Mouse (Mus musculus) spleen, adult 18-20 months (tissue): ENCODE measurements around the gene Icam1.
"Not testable (repeated sequence)": the region's sequence is repeated elsewhere in the genome, so short reads cannot be mapped to it uniquely, and the experiment has no call there.

Experiments
- DNase-seq, 2 experiments: peaks; one replicate each; pipeline ENCODE4 v3.0.0; 2022; ENCODE audit warnings: mixed read lengths in 2 of 2

The Icam1 gene

DNA sequence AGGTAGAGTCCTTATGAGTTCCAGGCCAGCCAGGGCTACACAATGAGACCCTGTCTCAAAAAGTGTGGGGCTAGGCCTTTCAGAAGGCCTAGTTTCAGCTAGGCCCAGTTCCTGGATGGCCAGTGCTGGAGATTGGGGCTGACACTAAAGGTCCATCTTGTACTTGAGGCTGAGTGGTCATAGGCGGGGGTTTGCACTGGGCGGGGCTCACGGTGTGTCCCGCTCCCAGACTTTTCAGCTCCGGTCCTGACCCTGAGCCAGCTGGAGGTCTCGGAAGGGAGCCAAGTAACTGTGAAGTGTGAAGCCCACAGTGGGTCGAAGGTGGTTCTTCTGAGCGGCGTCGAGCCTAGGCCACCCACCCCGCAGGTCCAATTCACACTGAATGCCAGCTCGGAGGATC is 11.1 kb downstream of the Icam1 start:
- no peak for DNase-seq

DNA sequence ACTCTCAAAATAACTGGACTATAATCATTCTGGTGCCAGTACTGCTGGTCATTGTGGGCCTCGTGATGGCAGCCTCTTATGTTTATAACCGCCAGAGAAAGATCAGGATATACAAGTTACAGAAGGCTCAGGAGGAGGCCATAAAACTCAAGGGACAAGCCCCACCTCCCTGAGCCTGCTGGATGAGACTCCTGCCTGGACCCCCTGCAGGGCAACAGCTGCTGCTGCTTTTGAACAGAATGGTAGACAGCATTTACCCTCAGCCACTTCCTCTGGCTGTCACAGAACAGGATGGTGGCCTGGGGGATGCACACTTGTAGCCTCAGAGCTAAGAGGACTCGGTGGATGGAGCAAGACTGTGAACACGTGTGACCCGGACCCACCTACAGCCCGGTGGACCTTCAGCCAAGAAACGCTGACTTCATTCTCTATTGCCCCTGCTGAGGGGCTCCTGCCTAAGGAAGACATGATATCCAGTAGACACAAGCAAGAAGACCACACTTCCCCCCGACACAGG is 12.0 kb downstream of the Icam1 start:
- DNase-seq = no peak

DNA sequence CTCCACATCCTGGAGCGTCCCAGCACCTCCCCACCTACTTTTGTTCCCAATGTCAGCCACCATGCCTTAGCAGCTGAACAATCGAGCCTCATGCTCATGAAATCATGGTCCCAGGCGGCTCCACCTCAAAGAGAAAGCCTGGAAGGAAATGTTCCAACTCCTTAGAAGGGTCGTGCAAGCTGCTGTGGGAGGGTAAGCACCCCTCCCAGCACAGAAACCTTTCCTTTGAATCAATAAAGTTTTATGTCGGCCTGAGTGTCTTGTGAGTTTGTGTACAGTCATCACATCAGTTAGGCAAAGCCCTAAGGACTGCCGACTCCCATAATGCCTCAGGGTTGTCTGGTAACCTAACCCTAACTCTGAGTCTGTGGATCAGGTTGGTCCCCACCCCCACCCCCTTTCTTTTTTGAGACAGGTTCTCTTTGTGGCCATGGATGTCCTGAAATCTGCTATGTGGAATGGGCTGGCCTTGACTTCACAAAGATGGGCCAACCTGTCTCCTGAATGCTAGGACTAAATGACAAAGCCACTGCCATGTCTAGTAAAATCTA is 12.8 kb downstream of the Icam1 start:
- no peak for DNase-seq

DNA sequence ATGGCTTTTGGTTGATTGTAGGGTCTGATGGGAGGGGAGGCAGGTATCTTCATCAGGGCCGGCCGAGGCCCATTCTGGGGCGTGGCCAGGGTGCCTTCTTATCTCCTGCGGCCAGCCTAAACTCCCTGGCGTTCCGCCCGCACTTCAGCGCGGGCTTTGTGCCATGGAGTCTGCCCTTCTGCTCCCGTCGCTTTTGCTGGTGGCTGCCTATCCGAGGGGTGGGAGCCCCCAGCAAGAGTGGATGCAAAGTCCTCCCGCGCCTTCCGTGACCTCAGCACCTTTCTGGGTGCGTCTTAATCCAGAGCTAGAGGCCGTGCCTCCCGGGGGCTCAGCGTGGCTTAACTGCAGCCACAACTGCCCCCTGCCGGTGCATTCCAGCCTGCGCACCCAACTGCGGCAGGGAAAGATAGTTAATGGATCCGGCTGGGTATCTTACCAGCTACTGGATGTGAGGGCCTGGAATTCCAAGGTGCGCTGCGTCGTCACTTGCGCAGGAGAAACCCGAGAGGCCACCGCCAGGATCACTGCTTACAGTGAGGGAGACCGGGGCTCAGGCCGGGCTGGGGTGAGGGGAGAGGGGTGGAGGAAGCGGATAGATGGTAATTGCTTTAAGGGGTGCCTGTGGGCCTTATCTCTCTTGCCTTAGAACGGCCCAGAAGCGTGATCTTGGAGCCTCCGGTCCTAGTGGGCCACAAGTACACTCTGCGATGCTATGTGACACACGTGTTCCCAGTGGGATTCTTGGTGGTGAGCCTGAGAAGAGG is 13.7 kb downstream of the Icam1 start, which contains the start of gene Icam4:
Gene Icam4 (plus strand): TSS at position 83 of the 764 bp plus-strand sequence.
- DNase-seq = peak; percentile 64 to 83

DNA sequence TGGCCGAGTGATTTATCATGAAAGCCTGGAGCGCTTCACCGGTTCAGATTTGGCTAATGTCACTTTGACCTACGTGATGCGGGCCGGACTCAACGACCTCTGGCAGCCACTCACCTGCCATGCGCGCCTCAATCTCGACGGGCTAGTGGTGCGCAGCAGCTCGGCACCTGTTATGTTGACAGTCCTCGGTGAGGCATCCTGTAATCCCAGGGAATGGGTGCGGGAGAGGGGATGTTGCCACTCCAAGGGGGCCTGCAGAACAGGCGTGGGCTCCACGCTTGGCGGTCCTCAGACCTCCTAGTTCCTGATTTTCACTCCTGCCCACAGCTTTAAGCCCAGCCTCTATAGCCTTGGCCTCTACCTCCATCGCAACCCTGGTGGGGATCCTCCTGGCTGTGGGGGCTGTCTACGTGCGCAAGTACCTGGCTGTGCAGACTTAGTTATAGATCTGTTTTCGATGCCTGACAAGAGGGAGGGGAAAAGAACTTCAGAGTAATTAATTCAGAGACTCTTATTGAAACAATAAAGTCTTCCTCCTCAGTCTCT is 14.3 kb downstream of the Icam1 start:
- peak in 1 of 2 experiments; percentile 38 for DNase-seq

DNA sequence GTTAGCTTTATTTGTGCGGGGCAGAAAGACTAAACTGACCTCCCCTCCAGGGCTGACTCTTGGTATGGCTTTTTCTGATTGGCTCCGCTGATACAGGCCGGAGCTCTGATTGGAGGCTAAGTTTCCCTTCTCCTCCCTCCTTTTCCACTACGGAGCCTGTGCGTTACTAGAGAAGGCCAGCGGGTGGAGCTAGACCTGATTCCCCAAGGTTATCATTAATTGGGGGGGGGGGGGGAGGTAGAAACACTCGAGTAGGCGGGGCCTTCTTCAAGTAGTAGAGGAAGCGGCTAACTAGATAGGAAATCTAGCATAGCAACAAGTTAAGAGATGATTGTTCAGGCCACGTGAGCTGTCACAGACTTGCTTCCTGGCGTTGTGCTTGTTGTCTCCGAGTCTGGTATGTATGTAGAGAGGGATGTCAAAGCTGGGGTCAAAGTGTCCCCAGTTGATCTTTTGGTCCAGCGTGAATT is 15.0 kb downstream of the Icam1 start:
- peak; percentile 86 to 87 for DNase-seq

DNA sequence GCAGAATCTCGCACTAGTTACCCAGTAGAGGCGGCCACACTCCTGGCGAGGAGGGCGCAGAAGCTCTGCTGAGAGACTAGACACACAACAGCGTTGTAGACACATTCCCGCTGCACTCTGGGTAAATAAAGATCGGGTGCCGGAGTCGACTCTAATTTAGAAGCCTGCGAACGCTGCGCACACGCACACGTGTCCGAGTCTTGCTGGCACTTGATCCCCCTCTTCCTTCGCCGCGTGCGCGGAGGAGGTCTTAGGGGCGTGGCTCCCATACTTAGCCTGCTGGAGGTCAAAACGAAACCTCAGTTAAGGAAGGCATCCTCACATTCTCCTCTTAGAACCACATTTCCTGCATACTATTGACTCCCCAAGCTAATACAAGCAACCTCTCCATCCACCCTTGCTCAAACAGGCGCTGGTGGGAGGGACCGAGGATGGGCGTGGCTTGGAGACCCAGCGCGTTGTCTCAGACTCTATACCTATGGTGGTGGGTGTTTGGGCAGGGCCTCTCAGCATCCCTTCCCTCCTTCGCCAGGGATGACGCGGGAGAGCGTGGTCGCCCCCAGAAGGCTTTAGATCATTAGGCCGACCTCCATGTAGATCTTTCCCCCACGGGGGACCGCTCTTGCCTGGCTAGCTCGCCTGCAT is 15.6 kb downstream of the Icam1 start:
- DNase-seq = peak; percentile 55 to 68

DNA sequence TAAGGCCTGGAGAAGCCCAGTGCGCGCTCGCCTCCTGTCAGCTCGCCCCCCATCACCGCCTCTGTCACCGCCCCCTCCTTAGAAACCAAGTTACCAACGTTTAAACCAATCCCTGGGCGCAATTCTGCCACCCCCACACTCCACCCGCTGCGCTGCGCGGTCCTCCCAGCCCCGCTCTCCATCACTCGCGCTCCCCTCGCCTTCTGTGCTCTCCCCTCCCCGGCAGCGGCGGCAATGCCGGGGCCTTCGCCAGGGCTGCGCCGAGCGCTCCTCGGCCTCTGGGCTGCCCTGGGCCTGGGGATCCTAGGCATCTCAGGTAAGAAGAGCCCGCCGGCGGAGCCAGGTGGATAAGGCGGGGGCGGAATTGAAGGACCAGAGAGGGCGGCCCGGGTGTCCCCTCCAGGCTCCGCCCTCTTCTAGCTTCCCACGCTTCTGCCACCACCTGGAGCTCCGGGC is 16.1 kb downstream of the Icam1 start, which contains the start of gene Icam5:
Gene Icam5 (plus strand): TSS at position 178 of the 456 bp plus-strand sequence.
- DNase-seq = peak; percentile 34 to 36

DNA sequence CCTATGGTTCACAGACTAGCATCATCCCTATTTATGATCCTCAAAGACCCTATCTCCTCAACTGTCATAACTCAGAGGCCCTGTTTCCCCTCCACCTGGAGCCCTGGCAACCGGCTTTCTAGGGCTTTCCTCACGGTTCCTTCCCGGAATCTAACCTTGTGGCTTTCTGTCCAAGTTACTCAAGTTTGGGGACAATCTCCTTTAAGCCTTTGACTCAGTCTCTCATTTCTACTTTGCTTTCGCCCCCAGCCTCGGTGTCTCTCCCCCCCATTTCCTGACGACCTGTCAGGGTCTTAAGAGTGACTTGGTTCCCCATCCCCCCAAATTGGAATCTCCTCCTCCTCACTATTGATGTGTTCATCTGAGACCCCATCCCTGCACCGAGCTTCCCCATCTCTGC is 16.7 kb downstream of the Icam1 start:
- no peak for DNase-seq

DNA sequence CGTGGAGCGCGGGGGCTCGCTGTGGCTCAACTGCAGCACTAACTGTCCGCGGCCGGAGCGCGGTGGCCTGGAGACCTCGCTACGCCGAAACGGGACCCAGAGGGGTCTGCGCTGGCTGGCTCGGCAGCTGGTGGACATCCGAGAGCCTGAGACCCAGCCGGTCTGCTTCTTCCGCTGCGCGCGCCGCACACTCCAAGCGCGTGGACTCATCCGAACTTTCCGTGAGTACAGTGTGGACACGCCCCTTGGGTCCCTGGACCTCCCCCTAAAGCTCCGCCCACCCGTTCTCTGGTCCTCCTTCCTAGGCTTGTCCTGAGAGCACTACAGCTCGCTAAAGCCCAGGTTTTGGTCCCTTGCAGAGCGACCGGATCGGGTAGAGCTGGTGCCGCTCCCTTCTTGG is 17.4 kb downstream of the Icam1 start:
- peak; percentile 77 to 89 for DNase-seq

DNA sequence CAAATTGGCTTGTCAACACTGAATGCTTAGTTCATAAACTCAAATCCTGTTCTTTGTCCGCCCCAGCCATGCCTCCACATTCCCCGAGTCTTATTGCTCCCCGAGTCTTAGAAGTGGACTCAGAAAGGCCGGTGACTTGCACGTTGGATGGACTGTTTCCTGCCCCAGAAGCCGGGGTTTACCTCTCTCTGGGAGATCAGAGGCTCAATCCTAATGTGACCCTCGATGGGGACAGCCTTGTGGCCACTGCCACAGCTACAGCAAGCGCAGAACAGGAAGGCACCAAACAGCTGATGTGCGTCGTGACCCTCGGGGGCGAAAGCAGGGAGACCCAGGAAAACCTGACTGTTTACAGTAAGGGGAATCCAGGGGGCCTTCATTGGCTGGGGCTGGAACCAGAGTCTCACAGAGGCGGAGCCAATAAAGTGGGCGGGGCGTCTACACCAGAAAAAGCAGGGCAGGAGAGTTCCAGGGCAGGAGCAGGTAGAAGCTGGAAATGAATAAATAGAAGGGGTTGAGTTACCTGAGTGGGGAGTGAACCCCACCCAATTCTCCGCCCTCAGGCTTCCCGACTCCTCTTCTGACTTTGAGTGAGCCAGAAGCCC is 18.8 kb downstream of the Icam1 start:
- no peak for DNase-seq

DNA sequence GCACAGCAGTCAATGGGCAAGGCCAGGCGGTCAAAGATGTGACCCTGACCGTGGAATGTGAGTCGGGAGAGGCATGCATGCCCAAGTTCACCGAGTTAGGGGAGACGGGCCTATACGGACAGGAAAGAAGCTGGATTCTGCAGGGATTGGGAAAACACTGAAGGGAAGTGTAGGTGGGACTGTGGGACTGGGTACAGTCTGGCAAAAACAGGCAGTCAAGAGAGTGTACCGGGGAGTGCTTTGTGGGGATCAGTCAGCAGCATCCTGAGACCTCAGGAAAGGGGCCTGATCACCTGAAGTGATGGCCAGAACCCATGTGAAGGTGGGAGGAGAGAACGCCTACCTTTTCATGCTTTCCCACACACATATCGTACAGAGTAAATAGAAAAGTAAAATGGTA is 19.8 kb downstream of the Icam1 start:
- no peak for DNase-seq

DNA sequence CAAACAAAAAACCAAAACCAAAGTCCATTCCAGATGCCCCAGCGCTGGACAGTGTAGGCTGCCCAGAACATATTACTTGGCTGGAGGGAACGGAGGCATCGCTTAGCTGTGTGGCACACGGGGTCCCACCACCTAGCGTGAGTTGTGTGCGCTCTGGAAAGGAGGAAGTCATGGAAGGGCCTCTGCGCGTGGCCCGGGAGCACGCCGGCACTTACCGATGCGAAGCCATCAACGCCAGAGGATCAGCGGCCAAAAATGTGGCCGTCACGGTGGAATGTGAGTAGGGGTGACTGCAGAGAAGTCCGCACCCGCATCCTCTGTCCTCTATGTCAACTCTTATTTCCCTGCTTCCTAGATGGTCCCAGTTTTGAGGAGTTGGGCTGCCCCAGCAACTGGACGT is 20.4 kb downstream of the Icam1 start:
- no peak for DNase-seq

DNA sequence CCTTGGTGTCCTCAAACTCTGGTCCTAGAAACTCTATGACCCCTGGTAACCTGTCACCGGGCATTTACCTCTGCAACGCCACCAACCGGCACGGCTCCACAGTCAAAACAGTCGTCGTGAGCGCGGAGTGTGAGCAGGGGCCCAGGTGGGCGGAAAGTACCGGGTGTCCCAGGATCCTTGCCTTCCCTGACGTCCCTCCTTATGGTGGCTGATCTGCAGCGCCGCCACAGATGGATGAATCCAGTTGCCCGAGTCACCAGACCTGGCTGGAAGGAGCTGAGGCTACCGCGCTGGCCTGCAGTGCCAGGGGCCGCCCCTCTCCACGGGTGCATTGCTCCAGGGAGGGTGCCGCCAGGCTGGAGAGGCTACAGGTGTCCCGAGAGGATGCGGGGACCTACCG is 20.9 kb downstream of the Icam1 start:
- no peak for DNase-seq

DNA sequence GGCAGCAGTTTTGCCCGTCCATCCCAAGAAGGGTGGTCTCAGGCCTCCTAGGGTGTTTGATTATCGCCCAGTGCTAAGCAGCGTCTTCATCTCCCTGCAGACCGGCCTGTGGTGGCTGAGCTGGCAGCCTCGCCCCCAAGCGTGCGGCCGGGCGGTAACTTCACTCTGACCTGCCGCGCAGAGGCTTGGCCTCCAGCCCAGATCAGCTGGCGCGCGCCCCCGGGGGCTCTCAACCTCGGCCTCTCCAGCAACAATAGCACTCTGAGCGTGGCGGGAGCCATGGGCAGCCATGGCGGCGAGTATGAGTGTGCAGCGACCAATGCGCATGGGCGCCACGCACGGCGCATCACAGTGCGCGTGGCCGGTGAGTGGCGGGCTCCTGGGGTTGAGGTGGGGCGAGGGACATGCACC is 21.7 kb downstream of the Icam1 start:
- no peak for DNase-seq

DNA sequence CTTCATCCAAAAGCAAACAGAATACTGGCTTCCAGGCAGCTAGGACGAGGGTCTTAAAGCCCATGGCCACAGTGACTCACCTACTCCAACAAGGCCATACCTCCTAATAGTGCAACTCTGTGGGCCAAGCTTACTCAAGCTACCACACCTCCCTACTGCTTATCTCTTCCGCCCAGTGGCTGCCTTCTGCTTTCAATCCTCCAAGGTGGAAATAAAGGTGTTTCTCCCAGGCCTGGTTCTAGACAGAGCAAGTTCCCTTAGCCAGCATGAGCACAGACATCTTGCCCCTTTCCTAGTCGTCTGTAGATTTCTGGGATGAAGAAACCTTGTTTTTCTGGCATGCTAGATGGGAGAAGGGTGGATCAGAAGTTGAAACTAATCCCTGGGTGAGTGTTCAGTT is 24.0 kb downstream of the Icam1 start:
- no peak for DNase-seq

DNA sequence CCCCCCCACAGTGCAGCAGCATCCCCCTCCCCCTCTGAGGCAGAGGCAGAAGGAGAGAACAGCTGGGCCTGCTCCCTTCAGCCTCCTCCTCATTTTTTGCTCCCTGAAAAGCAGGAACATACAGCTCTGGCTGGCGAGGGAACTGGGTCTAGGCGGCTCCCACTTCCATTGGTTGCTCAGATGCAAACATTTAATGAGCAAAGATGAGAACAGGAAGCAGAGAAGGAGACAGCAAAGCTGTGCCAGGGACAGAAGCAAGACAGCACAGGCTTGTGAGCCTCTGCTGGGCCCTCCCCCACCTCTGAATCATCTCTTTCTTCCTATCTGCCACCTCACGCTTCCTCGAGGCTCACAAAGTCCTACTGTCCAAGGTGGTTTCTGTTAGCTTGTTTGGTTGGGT is 25.5 kb downstream of the Icam1 start:
- DNase-seq = no peak

DNA sequence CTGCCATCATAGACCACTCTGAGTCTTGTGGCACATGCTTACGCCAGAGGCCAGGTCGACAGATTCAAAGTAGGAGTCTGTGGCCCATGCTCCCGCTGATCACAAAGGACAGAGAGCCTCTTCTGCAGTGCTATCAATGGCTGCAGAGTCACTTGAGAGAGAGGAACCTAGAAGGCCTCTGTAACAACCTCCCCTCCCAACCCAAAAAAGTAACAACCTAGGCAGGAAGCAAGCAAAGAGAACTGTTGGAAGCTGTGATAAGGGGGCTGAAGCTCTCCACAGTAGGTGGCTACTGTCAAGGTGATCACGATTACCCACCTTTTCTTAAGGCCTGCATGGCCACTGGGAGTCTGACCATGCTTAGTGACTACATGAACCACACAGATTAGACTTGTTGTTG is 27.8 kb downstream of the Icam1 start:
- no peak for DNase-seq

DNA sequence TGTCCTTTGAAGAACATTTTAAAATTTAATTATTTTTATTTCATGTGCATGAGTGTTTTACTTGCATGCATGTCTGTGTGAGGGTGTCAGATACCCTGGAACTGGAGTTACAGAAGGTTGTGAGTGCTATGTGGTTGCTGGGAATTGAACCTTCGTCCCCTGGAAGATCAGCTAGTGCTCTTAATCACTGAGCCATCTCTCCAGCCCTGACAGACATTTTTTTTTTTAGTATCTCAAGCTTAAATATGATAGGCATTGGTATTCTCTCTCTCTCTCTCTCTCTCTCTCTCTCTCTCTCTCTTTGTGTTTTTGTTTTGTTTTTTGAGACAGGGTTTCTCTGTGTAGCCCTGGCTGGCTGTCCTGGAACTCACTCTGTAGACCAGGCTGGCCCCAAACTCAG is 29.0 kb downstream of the Icam1 start:
- not testable (repeated sequence) for DNase-seq

DNA sequence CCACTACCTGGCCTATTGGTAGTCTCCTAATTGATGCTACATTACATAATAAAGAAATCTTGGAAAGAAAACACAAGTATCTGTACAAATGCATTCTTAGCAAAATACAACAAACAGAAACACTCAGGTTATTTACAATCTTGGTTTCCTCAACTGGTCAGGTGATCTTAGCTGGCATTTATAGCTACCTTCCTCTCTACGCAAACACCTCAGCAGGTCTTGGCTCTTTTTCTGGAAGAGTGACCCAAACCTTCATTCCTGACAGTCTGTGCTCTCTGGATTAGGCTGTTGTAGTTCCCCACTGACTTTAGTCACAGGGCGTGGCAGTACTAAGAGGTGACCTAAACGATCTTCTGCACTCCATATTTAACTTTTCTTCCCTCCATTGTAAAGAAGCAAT is 29.4 kb downstream of the Icam1 start:
- no peak for DNase-seq

DNA sequence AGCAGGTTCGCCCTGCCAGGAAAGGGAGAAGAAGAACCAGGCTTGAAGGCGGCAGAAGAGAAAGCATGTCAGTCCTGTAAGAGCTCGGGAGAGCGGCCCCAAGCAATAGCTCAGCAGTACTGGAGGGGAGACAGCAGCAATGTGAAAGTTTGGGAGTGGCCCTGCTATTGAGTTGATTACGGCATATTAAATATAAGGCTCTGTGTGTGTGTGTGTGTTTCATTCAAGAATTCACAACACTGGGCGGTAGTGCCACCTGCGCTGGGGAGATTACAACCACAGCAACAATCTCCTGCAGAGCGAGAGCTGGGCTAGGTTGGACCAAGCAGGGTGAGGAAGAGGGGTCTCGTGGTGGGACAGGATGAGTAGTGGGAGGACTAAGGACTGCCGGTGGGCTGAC is 35.8 kb downstream of the Icam1 start:
- DNase-seq = no peak

DNA sequence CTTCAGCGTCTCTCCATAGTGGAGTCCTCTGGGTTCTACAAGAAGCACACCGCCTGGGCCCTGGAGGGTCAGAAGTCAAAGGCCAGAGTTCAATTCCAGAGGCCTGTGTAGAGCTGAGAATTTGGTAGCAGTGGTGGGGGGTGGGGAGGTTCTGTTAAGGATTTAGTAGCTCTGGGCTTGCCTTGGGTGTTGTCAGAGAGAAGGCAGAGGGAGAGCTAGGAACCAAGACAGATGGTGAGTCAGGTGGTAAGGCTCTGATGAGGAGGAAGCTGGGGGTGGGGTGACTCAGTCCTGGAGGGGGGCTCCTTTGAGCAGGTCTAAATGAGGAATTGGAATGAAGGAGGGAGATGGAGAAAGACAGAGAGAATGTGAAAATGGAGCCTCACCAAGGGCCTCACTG is 47.1 kb downstream of the Icam1 start:
- DNase-seq = no peak
